Mouse (Mus musculus) G1E (cell line): ENCODE data around the gene Lims1.

Experiments used
- CTCF ChIP-seq: IDR thresholded peaks from 2 replicates; pipeline ENCODE4 v1.5.1; 2012; ENCODE audit warnings: low read depth, low read length, inconsistent platforms, mixed read lengths
- POLR2AphosphoS5 ChIP-seq: IDR thresholded peaks from 2 replicates; pipeline ENCODE4 v1.6.1; 2012; ENCODE audit warnings: low read depth, low read length, inconsistent platforms; ENCODE audit not compliant: insufficient replicate concordance

DNA sequence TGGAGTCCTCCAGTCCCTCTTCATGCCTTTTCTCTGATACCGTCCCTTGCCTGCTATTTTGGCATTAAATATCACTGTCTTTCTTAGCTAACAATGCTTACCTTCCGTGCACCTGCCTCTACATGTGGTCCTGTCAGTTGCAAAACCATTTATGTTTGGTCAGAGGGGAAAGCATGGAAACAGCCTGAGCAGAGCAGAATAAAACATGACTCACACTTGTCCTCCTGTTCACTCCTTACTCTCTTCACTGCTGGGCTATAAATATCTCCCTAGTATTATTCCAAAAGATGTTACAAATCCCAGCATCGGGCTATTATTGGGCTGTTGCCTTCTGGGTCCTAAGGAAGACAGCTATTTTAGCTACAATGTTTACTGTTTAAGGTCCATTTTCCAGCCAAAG lies 78.6 kb downstream of the Lims1 start:
- no peak for TF ChIP-seq CTCF
- no peak for TF ChIP-seq POLR2AphosphoS5
